Mouse (Mus musculus) spleen, adult 2 months (tissue): ENCODE data around the gene Fhad1.

Source experiments
- CTCF ChIP-seq: fragments of 200-500 bp; IDR thresholded peaks from 2 replicates; pipeline ENCODE4 v1.5.1; 2011; ENCODE audit warnings: mild to moderate bottlenecking, inconsistent platforms; ENCODE audit not compliant: insufficient read depth, insufficient read length, insufficient replicate concordance; ENCODE audit errors: extremely low read depth
- POLR2A ChIP-seq: fragments of 200-500 bp; IDR thresholded peaks from 2 replicates; pipeline ENCODE4 v1.6.1; 2011; ENCODE audit warnings: low read depth, low read length, inconsistent platforms

DNA sequence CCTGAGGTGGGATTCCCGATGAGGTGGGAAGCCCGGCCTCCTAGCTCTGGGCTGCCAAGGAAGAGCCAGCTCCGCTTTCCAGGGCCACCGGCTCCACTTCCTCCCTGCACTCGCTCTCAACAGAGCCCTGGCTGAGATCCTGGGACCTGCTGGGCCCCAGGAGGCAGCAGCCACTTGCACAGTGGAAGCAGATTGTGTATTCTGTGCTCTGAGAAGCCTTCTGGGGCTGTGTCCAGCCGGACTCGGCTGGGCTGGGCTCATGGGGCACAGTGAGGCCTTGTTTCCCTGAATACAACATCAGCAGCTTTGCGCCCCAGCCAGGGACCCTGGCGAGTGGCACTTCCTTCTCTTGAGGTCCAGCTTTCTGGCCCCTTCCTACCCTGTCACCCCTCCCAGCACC lies 143.0 kb downstream of the Fhad1 start:
- no peak for TF ChIP-seq CTCF
- no peak for TF ChIP-seq POLR2A
